Mouse (Mus musculus): ENCODE results near the gene AW011738. TPM values are rescaled to one million over a fixed set of nuclear protein-coding genes. Genes with fewer than 3 reads are reported as not detected.

The AW011738 gene
- polyA plus RNA-seq (2014; fragmentation: Nextera tagmentation; extraction: Ambion mirVana): 0.74 and 0.79 TPM in 2 replicates

DNA sequence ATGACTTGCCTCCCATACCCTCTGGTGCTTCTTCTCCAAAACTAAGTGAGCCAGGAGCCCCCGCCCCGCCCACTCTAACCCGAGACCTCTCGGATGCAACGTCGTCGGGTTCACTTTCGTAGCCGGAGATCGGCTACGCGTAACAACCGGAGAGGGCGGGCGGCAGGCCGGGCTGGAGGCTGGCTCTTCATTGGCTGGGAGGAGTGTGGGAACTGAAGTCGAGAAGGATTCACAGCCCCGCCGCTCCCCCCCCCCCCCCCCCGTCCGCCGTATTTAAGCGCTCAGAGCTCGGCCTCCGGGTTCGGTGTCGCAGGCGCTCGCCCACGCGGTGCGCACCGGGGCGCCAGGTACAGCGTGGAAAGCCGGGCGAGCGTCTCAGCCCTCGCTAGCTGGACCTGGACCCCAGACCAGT is at the start of gene AW011738:
Gene AW011738 (plus strand): TSS at position 304 of the 412 bp plus-strand sequence.
- ATAC-seq (ENCODE audit: low read depth) (peak; percentile 88), DNase-seq (ENCODE audit: low spot score) (peak; percentile 88)
- H3K36me3 ChIP-seq (ENCODE audit: control insufficient read depth, insufficient read depth, low read length): no peaks in the 10 kb centered on the region
- H3K9me3 ChIP-seq (ENCODE audit: control insufficient read depth, low read length): no peaks in the 10 kb centered on the region
- no peak within 1 kb of the TSS; the same call in 1 of the 2 replicates for H3K27ac ChIP-seq (replicated peaks; ENCODE audit: low read depth, low read length)
- WGBS: 0% methylated on average over 22 of the region's 39 CpGs
- H3K4me3 ChIP-seq (ENCODE audit: low read depth, low read length): peak within 1 kb of the TSS; percentile 62
- H3K27me3 ChIP-seq (replicated peaks; ENCODE audit: control insufficient read depth, insufficient read depth, low read length): peaks cover 16% of the 10 kb centered on the region
- H3K4me2 ChIP-seq (ENCODE audit: low read depth, low read length): peak within 1 kb of the TSS; percentile 98
- peak within 1 kb of the TSS; percentile 65 for H3K9ac ChIP-seq (ENCODE audit: low read depth, low read length)
- 0 out of 2 replicates have a peak, but pooled peaks cover 6% of the 10 kb centered on the region for H3K4me1 ChIP-seq (ENCODE audit: control insufficient read depth, insufficient read depth, low read length)

DNA sequence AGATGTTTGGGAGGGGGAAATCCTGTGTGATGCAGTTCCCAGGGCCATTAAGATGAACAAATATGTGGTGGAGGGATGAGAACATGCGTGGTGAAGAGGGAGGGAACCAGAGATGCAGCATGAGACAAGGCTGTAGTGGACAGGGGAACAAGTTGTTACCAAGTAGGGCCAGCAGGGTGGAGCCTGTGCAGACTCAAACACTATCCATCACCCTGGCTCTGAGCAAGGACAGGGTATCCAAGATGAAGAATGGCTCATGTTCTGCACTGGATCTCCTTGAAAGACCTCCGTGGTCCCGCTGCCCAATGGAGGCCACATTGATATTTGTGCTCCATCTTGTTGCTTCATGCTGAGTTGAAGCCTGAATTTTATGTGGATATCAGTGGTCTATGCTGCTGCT is 48.3 kb upstream of the AW011738 start:
- ATAC-seq (ENCODE audit: low read depth) (no peak), DNase-seq (ENCODE audit: low spot score) (no peak)
- H3K4me3 ChIP-seq (ENCODE audit: low read depth, low read length): no peak overlapping the region
- no peaks in the 10 kb centered on the region for H3K27me3 ChIP-seq (replicated peaks; ENCODE audit: control insufficient read depth, insufficient read depth, low read length)
- no peak overlapping the region for H3K9ac ChIP-seq (ENCODE audit: low read depth, low read length)
- 96% methylated on average over 3 of the region's 3 CpGs for WGBS
- no peaks in the 10 kb centered on the region for H3K4me1 ChIP-seq (ENCODE audit: control insufficient read depth, insufficient read depth, low read length)
- no peaks in the 10 kb centered on the region for H3K36me3 ChIP-seq (ENCODE audit: control insufficient read depth, insufficient read depth, low read length)
- H3K4me2 ChIP-seq (ENCODE audit: low read depth, low read length): no peak overlapping the region
- H3K9me3 ChIP-seq (ENCODE audit: control insufficient read depth, low read length): 0 out of 2 replicates have a peak, but pooled peaks cover 3% of the 10 kb centered on the region
- H3K27ac ChIP-seq (replicated peaks; ENCODE audit: low read depth, low read length): no peak overlapping the region

DNA sequence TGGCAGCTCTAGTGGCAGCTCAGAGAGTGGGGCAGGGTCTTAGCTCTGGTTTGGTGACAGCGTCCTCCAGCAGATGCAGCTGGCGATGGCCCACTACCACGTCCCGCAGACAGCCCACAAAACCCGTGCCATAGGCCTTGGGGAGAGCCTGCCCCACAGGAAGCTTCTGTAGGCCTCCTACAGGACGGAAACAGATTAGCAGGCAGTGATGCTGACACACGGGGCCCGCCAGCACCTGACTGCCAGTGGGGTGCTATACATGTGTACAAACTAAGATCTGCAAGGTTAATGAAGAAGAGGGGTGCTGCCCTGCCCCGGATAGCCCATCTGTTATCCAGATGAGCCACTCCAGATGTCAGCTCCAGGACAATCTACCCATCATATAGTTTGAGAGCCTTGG is 36.6 kb upstream of the AW011738 start:
- no peak overlapping the region for H3K9ac ChIP-seq (ENCODE audit: low read depth, low read length)
- H3K4me1 ChIP-seq (ENCODE audit: control insufficient read depth, insufficient read depth, low read length): no peaks in the 10 kb centered on the region
- no peaks in the 10 kb centered on the region for H3K27me3 ChIP-seq (replicated peaks; ENCODE audit: control insufficient read depth, insufficient read depth, low read length)
- peaks cover 92% of the 10 kb centered on the region for H3K36me3 ChIP-seq (ENCODE audit: control insufficient read depth, insufficient read depth, low read length)
- H3K9me3 ChIP-seq (ENCODE audit: control insufficient read depth, low read length): peaks cover 12% of the 10 kb centered on the region
- ATAC-seq (ENCODE audit: low read depth): no peak
- H3K27ac ChIP-seq (replicated peaks; ENCODE audit: low read depth, low read length): no peak overlapping the region
- H3K4me2 ChIP-seq (ENCODE audit: low read depth, low read length): no peak overlapping the region
- WGBS: 88% methylated on average over 9 of the region's 9 CpGs
- no peak overlapping the region for H3K4me3 ChIP-seq (ENCODE audit: low read depth, low read length)
- DNase-seq (ENCODE audit: low spot score): no peak

DNA sequence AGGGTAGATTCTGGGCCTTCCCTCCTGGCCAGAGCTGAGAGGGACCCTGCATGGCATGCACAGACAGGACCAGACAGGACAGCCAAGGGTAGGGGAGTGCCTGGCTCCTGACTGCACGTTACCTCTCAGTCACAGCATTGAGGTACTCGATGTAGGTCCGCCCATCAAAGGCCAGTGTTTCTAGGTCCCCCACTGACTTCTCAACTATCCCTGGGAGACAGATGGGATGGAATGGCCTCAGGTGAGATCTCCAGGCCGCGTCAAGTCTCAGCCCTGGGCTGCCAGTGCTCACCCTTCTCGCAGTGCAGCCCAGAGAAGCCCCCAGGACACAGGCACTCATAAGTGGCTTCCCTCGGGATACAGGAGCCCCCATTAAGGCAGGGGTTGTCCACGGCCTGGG is 34.5 kb upstream of the AW011738 start:
- ATAC-seq (ENCODE audit: low read depth): no peak
- no peak overlapping the region for H3K9ac ChIP-seq (ENCODE audit: low read depth, low read length)
- DNase-seq (ENCODE audit: low spot score): no peak
- H3K4me1 ChIP-seq (ENCODE audit: control insufficient read depth, insufficient read depth, low read length): no peaks in the 10 kb centered on the region
- no peak overlapping the region for H3K27ac ChIP-seq (replicated peaks; ENCODE audit: low read depth, low read length)
- no peaks in the 10 kb centered on the region for H3K9me3 ChIP-seq (ENCODE audit: control insufficient read depth, low read length)
- no peak overlapping the region for H3K4me3 ChIP-seq (ENCODE audit: low read depth, low read length)
- H3K36me3 ChIP-seq (ENCODE audit: control insufficient read depth, insufficient read depth, low read length): peaks cover 99% of the 10 kb centered on the region
- WGBS: 90% methylated on average over 8 of the region's 8 CpGs
- H3K4me2 ChIP-seq (ENCODE audit: low read depth, low read length): no peak overlapping the region
- no peaks in the 10 kb centered on the region for H3K27me3 ChIP-seq (replicated peaks; ENCODE audit: control insufficient read depth, insufficient read depth, low read length)

DNA sequence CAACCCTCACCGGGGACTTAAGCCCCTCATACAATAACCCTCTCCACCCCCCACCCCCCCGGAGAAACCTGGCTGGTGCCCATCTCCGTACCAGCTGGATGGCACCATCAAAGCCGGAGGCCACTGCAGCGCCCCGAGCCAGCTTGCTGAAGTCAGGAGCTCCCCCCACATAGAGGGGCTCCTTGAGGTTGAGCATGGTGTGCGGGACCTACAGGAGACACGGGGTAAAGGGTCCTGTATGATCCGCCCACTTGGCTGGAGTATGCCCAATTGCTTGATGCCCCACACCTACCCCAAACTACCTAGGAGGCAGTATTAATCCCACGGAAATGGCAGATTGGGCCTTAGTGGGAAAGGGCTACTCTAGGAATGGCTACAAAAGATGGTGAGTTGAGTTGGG is 34.0 kb upstream of the AW011738 start:
- 96% methylated on average over 10 of the region's 10 CpGs for WGBS
- Histone ChIP-seq H3K4me2 (ENCODE audit: low read depth, low read length) (no peak overlapping the region), H3K27ac (replicated peaks; ENCODE audit: low read depth, low read length) (no peak overlapping the region), H3K27me3 (replicated peaks; ENCODE audit: control insufficient read depth, insufficient read depth, low read length) (no peaks in the 10 kb centered on the region), H3K9me3 (ENCODE audit: control insufficient read depth, low read length) (no peaks in the 10 kb centered on the region), H3K36me3 (ENCODE audit: control insufficient read depth, insufficient read depth, low read length) (peaks cover 99% of the 10 kb centered on the region), H3K4me1 (ENCODE audit: control insufficient read depth, insufficient read depth, low read length) (no peaks in the 10 kb centered on the region), H3K4me3 (ENCODE audit: low read depth, low read length) (no peak overlapping the region), H3K9ac (ENCODE audit: low read depth, low read length) (no peak overlapping the region)
- no peak for ATAC-seq (ENCODE audit: low read depth)
- DNase-seq (ENCODE audit: low spot score): no peak

DNA sequence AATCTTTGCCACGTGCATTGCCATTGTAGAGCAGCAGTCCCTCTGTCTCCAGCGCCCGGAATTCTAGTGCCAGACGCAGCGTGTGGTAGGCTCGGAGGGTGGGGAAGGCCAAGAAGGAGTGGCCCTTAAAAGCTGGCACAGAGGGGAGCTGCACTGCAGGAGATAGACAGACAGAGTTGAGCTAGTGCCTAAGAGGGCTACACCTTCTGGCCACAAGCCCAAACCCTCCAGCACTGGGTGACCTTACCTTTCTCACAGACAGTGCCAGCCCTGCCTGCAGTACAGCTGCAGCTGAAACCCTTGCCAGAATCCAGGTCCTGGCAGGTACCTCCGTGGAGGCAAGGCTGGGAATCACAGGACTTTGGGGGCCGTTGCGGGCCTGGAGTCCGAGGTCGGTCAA is 31.3 kb upstream of the AW011738 start:
- no peak for ATAC-seq (ENCODE audit: low read depth)

DNA sequence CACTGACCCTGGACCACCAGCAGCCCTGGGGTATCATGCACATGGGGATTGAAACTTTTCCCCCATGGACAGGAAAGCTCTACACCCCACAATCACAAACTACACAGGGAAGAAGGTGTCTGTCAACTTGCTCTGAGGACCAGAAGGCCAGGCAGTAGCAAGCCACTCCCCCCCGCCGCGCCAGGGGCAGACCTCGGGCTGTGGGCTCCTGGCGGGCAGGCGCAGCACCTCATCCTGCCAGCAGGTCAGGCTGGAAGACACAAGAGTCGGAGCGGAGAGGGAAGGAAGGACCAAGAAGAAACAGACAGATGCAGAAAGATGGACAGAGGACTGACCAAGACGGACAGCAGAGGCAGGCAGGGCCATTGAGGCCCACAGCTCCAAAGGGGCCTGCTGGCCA is 25.5 kb upstream of the AW011738 start:
- H3K4me1 ChIP-seq (ENCODE audit: control insufficient read depth, insufficient read depth, low read length): no peaks in the 10 kb centered on the region
- ATAC-seq (ENCODE audit: low read depth) (no peak), DNase-seq (ENCODE audit: low spot score) (no peak)
- no peaks in the 10 kb centered on the region for H3K27me3 ChIP-seq (replicated peaks; ENCODE audit: control insufficient read depth, insufficient read depth, low read length)
- no peak overlapping the region for H3K4me2 ChIP-seq (ENCODE audit: low read depth, low read length)
- peaks cover 84% of the 10 kb centered on the region for H3K36me3 ChIP-seq (ENCODE audit: control insufficient read depth, insufficient read depth, low read length)
- no peak overlapping the region for H3K9ac ChIP-seq (ENCODE audit: low read depth, low read length)
- 91% methylated on average over 9 of the region's 9 CpGs for WGBS
- H3K4me3 ChIP-seq (ENCODE audit: low read depth, low read length): no peak overlapping the region
- no peaks in the 10 kb centered on the region for H3K9me3 ChIP-seq (ENCODE audit: control insufficient read depth, low read length)
- H3K27ac ChIP-seq (replicated peaks; ENCODE audit: low read depth, low read length): no peak overlapping the region

More for the DNA sequence above, 31.3 kb upstream of the AW011738 start:
- Histone ChIP-seq H3K27me3 (replicated peaks; ENCODE audit: control insufficient read depth, insufficient read depth, low read length) (no peaks in the 10 kb centered on the region), H3K9me3 (ENCODE audit: control insufficient read depth, low read length) (no peaks in the 10 kb centered on the region), H3K4me3 (ENCODE audit: low read depth, low read length) (no peak overlapping the region), H3K4me2 (ENCODE audit: low read depth, low read length) (no peak overlapping the region), H3K27ac (replicated peaks; ENCODE audit: low read depth, low read length) (no peak overlapping the region), H3K4me1 (ENCODE audit: control insufficient read depth, insufficient read depth, low read length) (no peaks in the 10 kb centered on the region), H3K9ac (ENCODE audit: low read depth, low read length) (no peak overlapping the region), H3K36me3 (ENCODE audit: control insufficient read depth, insufficient read depth, low read length) (peaks cover 99% of the 10 kb centered on the region)
- no peak for DNase-seq (ENCODE audit: low spot score)
- 95% methylated on average over 11 of the region's 11 CpGs for WGBS

DNA sequence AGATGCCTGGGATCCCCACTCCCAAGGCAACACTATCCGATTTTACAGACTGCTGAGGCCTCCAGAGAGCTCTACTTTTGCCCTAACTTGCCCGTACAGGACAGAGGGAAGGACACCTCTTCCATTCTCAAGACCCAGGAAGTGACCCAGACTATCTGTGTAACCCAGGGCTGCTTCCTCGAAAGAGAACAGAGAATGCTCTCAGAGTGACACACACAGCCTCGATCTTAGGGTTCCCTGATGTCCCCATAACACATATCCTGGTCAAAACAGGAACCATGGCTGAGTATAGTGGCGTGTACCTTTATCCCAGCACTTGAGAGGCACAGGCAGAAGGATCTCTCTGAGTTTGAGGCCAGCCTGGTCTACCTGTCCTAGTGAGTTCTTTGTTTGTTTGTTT is 19.4 kb upstream of the AW011738 start:
- H3K9ac ChIP-seq (ENCODE audit: low read depth, low read length): no peak overlapping the region
- H3K36me3 ChIP-seq (ENCODE audit: control insufficient read depth, insufficient read depth, low read length): peaks cover 42% of the 10 kb centered on the region
- no peak overlapping the region for H3K4me3 ChIP-seq (ENCODE audit: low read depth, low read length)
- no peaks in the 10 kb centered on the region for H3K9me3 ChIP-seq (ENCODE audit: control insufficient read depth, low read length)
- H3K27ac ChIP-seq (replicated peaks; ENCODE audit: low read depth, low read length): no peak overlapping the region
- H3K27me3 ChIP-seq (replicated peaks; ENCODE audit: control insufficient read depth, insufficient read depth, low read length): no peaks in the 10 kb centered on the region
- no peak overlapping the region for H3K4me2 ChIP-seq (ENCODE audit: low read depth, low read length)
- DNase-seq (ENCODE audit: low spot score): no peak
- H3K4me1 ChIP-seq (ENCODE audit: control insufficient read depth, insufficient read depth, low read length): peaks cover 19% of the 10 kb centered on the region
- no peak for ATAC-seq (ENCODE audit: low read depth)
- WGBS: 87% methylated on average over 5 of the region's 5 CpGs

DNA sequence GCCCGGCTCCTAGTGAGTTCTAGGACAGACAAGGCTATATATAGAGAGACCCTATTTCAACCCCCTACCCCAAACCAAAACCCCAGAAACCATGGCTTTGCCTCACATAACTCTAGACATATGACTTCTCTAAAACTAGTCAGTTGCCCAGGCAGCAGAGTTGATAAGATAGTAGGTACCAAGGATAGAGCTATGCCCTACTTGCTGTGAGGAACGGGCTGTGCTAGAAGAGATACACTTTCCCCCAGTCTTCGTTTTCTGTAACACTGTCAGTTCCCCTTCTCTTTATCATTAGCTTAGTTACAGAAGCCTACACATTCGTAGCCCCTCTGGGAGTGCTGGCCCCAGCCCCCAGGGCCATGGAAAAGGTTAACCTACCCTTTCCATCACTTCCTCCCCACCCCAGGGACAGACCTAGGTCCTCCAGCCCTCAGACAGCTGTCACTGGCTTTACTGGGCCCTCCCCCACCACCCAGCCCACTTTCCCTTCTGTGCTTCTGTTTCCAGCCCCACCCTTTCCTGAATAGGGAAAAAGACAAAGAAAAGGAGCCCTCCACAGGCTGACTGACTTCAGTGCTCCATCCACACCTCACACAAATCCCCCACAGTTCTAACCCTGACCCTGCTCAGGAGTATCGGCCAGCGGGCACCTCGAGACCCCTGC is 18.7 kb upstream of the AW011738 start:
- Histone ChIP-seq H3K4me1 (ENCODE audit: control insufficient read depth, insufficient read depth, low read length) (peaks cover 26% of the 10 kb centered on the region), H3K27ac (replicated peaks; ENCODE audit: low read depth, low read length) (no peak overlapping the region), H3K4me3 (ENCODE audit: low read depth, low read length) (no peak overlapping the region), H3K36me3 (ENCODE audit: control insufficient read depth, insufficient read depth, low read length) (peaks cover 35% of the 10 kb centered on the region), H3K9me3 (ENCODE audit: control insufficient read depth, low read length) (no peaks in the 10 kb centered on the region), H3K4me2 (ENCODE audit: low read depth, low read length) (peak overlapping the region; percentile 61), H3K9ac (ENCODE audit: low read depth, low read length) (0 out of 2 replicates have a peak overlapping the region, but pooled peaks have one; percentile 25), H3K27me3 (replicated peaks; ENCODE audit: control insufficient read depth, insufficient read depth, low read length) (no peaks in the 10 kb centered on the region)
- ATAC-seq (ENCODE audit: low read depth) (0 out of 2 replicates have a peak, but pooled peaks have one; percentile 14), DNase-seq (ENCODE audit: low spot score) (no peak)
- 78% methylated on average over 7 of the region's 7 CpGs for WGBS
